Mouse (Mus musculus) liver, embryonic 13.5 days (tissue): ENCODE measurements at regions not wholly inside any gene's neighbourhood (a gene's known extent, or its start where the extent isn't known, plus 50 kb on each side); places are given as distances from the start of the nearest gene placed in this dataset.

Experiments used
- ATAC-seq: fragments of 200-750 bp; cut with Nextera tagmentation; 2 replicates; pipeline ENCODE4 v1.8.0; 2017; ENCODE audit warnings: low read depth, mild to moderate bottlenecking, moderate number of reproducible peaks, moderate library complexity
- DNase-seq: peaks from one replicate; pipeline ENCODE4 v3.0.0; 2022
- H3K27ac ChIP-seq: fragments of 300-500 bp; sonication (generic); 2 replicates; pipeline ENCODE4 v1.5.1; 2015; ENCODE audit warnings: moderate library complexity, mild to moderate bottlenecking, inconsistent platforms
- H3K27me3 ChIP-seq: fragments of 300-500 bp; sonication (generic); 2 replicates; pipeline ENCODE4 v1.6.1; 2015; ENCODE audit warnings: mild to moderate bottlenecking, inconsistent platforms
- H3K36me3 ChIP-seq: fragments of 300-500 bp; sonication (generic); 2 replicates; pipeline ENCODE4 v1.6.1; 2015; ENCODE audit warnings: mild to moderate bottlenecking, inconsistent platforms
- H3K4me1 ChIP-seq: fragments of 300-500 bp; sonication (generic); replicated peaks from 2 replicates; pipeline ENCODE4 v1.6.1; 2015; ENCODE audit warnings: inconsistent platforms
- H3K4me2 ChIP-seq: fragments of 300-500 bp; sonication (generic); 2 replicates; pipeline ENCODE4 v1.6.1; 2015; ENCODE audit warnings: inconsistent platforms, mild to moderate bottlenecking, moderate library complexity
- H3K4me3 ChIP-seq: fragments of 300-500 bp; sonication (generic); replicated peaks from 2 replicates; pipeline ENCODE4 v1.5.1; 2015; ENCODE audit warnings: mild to moderate bottlenecking, inconsistent platforms
- H3K9ac ChIP-seq: fragments of 300-500 bp; sonication (generic); 2 replicates; pipeline ENCODE4 v1.6.1; 2015; ENCODE audit warnings: mild to moderate bottlenecking, inconsistent platforms
- H3K9me3 ChIP-seq: fragments of 300-500 bp; sonication (generic); replicated peaks from 2 replicates; pipeline ENCODE4 v1.6.1; 2016; ENCODE audit warnings: inconsistent platforms
- WGBS: fragments of 180-500 bp; shearing (Covaris S2); methylation state at CpG from one replicate; pipeline ENCODE4 v1.1.7; 2015; ENCODE audit not compliant: insufficient replicate concordance; 5-methylcytosine and 5-hydroxymethylcytosine counted together

- Histone ChIP-seq H3K27ac (no peak overlapping the region), H3K9me3 (no peaks in the 10 kb centered on the region), H3K4me1 (peaks cover 28% of the 10 kb centered on the region), H3K4me3 (no peak overlapping the region), H3K9ac (no peak overlapping the region), H3K4me2 (no peak overlapping the region), H3K27me3 (0 out of 2 replicates have a peak, but pooled peaks cover 2% of the 10 kb centered on the region), H3K36me3 (no peaks in the 10 kb centered on the region)
- ATAC-seq (no peak), DNase-seq (no peak)
- 72% methylated on average over 7 of the region's 7 CpGs for WGBS
Measured at GRCm38 (mm10) chr17:47983286-47983685, 54.8 kb downstream of the 1700122O11Rik start.

GRCm38 (mm10) chr17:47981556-47982027 lies 56.5 kb downstream of the 1700122O11Rik start:
- Histone ChIP-seq H3K36me3 (no peaks in the 10 kb centered on the region), H3K9ac (no peak overlapping the region), H3K4me3 (no peak overlapping the region), H3K4me2 (peak overlapping the region; percentile 33), H3K4me1 (peaks cover 20% of the 10 kb centered on the region), H3K9me3 (no peaks in the 10 kb centered on the region), H3K27me3 (peaks cover 7% of the 10 kb centered on the region), H3K27ac (no peak overlapping the region)
- WGBS, result 12% methylated on average over 7 of the region's 7 CpGs
- no peak for DNase-seq
- peak; percentile 78 for ATAC-seq

- Histone ChIP-seq H3K4me1 (peaks cover 39% of the 10 kb centered on the region), H3K36me3 (no peaks in the 10 kb centered on the region), H3K9ac (no peak overlapping the region), H3K4me3 (no peak overlapping the region), H3K27ac (no peak overlapping the region), H3K9me3 (no peaks in the 10 kb centered on the region), H3K4me2 (no peak overlapping the region), H3K27me3 (peaks cover 30% of the 10 kb centered on the region)
- no peak for ATAC-seq
- 75% methylated on average over 4 of the region's 4 CpGs for WGBS
- DNase-seq, result no peak
Measured at GRCm38 (mm10) chr17:47979266-47979665, 54.8 kb upstream of the Foxp4 start.

GRCm38 (mm10) chr17:47978404-47979030 lies 54.1 kb upstream of the Foxp4 start:
- H3K27ac ChIP-seq, result no peak overlapping the region
- peaks cover 38% of the 10 kb centered on the region for H3K27me3 ChIP-seq
- no peak for ATAC-seq
- no peak overlapping the region for H3K4me2 ChIP-seq
- peaks cover 46% of the 10 kb centered on the region for H3K4me1 ChIP-seq
- H3K36me3 ChIP-seq, result no peaks in the 10 kb centered on the region
- DNase-seq, result no peak
- no peaks in the 10 kb centered on the region for H3K9me3 ChIP-seq
- no peak overlapping the region for H3K4me3 ChIP-seq
- WGBS, result 41% methylated on average over 9 of the region's 9 CpGs
- no peak overlapping the region for H3K9ac ChIP-seq

GRCm38 (mm10) chr17:47978001-47978400 lies 53.6 kb upstream of the Foxp4 start:
- ATAC-seq (no peak), DNase-seq (no peak)
- H3K4me1 ChIP-seq, result peaks cover 50% of the 10 kb centered on the region
- no peaks in the 10 kb centered on the region for H3K36me3 ChIP-seq
- peaks cover 43% of the 10 kb centered on the region for H3K27me3 ChIP-seq
- no peak overlapping the region for H3K9ac ChIP-seq
- no peak overlapping the region for H3K4me3 ChIP-seq
- 62% methylated on average over 2 of the region's 2 CpGs for WGBS
- no peaks in the 10 kb centered on the region for H3K9me3 ChIP-seq
- H3K27ac ChIP-seq, result no peak overlapping the region
- H3K4me2 ChIP-seq, result no peak overlapping the region

- Histone ChIP-seq H3K27ac (no peak overlapping the region), H3K4me2 (no peak overlapping the region), H3K27me3 (peaks cover 53% of the 10 kb centered on the region), H3K4me1 (peaks cover 50% of the 10 kb centered on the region), H3K9ac (no peak overlapping the region), H3K4me3 (no peak overlapping the region), H3K9me3 (no peaks in the 10 kb centered on the region), H3K36me3 (no peaks in the 10 kb centered on the region)
- WGBS, result 78% methylated on average over 7 of the region's 7 CpGs
- DNase-seq, result no peak
- no peak for ATAC-seq
Measured at GRCm38 (mm10) chr17:47976999-47977357, 52.5 kb upstream of the Foxp4 start.

- DNase-seq, result no peak
- Histone ChIP-seq H3K9ac (no peak overlapping the region), H3K4me2 (peak overlapping the region; percentile 48), H3K4me1 (peaks cover 44% of the 10 kb centered on the region), H3K9me3 (no peaks in the 10 kb centered on the region), H3K36me3 (no peaks in the 10 kb centered on the region), H3K27me3 (peaks cover 56% of the 10 kb centered on the region), H3K4me3 (peak overlapping the region; percentile 27), H3K27ac (peak overlapping the region; percentile 8; the same call in 1 of the 2 replicates)
- 25% methylated on average over 27 of the region's 27 CpGs for WGBS
- ATAC-seq, result no peak; the same call in 1 of the 2 replicates
Measured at GRCm38 (mm10) chr17:47976061-47976998, 51.9 kb upstream of the Foxp4 start.

- DNase-seq, result no peak
- Histone ChIP-seq H3K4me1 (peaks cover 37% of the 10 kb centered on the region), H3K9ac (peak overlapping the region; percentile 41; the same call in 1 of the 2 replicates), H3K36me3 (no peaks in the 10 kb centered on the region), H3K27ac (0 out of 2 replicates have a peak overlapping the region, but pooled peaks have one; percentile 21), H3K9me3 (no peaks in the 10 kb centered on the region), H3K4me2 (peak overlapping the region; percentile 68), H3K27me3 (peaks cover 56% of the 10 kb centered on the region), H3K4me3 (peak overlapping the region; percentile 27)
- WGBS, result 1% methylated on average over 33 of the region's 37 CpGs
- no peak for ATAC-seq
Measured at GRCm38 (mm10) chr17:47975281-47976060, 51.0 kb upstream of the Foxp4 start.

GRCm38 (mm10) chr17:47974503-47974902 lies 50.1 kb upstream of the Foxp4 start:
- peaks cover 37% of the 10 kb centered on the region for H3K4me1 ChIP-seq
- DNase-seq (no peak), ATAC-seq (peak; percentile 47)
- peak overlapping the region; percentile 41 for H3K9ac ChIP-seq
- H3K27me3 ChIP-seq, result peaks cover 53% of the 10 kb centered on the region
- H3K4me3 ChIP-seq, result peak overlapping the region; percentile 50
- H3K36me3 ChIP-seq, result no peaks in the 10 kb centered on the region
- no peaks in the 10 kb centered on the region for H3K9me3 ChIP-seq
- 5% methylated on average over 13 of the region's 13 CpGs for WGBS
- peak overlapping the region; percentile 50 for H3K27ac ChIP-seq
- peak overlapping the region; percentile 68 for H3K4me2 ChIP-seq
